Mouse (Mus musculus) liver, adult (tissue): ENCODE data around the gene Sh3pxd2a.

Experiments used
- GATA4 ChIP-seq: IDR thresholded peaks from 2 replicates; pipeline ENCODE4 v1.6.1; 2014; ENCODE audit warnings: mild to moderate bottlenecking, low read length; ENCODE audit not compliant: insufficient replicate concordance

Gene Sh3pxd2a

DNA sequence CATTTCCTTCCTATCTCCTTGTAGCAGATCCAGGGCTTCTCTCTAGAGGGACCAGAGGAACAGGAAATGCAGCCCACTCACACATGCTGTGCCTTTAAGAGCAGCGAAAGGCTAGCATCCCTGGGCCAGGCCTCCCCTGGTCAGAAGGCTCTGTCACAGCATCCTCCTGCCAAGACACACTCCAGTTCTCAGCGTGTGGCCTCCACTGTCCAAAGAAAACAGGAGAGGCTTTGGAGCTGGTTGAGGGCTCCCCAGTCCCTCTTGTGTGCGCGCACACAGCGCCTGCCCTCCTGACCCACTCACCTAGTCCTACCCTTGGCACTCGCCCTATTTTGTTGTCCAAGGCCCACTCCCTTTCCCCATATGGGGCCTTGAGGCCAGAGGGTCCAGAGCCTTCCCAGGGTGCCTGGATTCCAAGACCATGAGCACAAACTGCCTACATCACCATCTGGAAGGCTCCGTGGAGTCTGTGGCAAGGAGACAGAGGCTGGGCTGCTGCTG lies 171.7 kb downstream of the Sh3pxd2a start:
- no peak for TF ChIP-seq GATA4

DNA sequence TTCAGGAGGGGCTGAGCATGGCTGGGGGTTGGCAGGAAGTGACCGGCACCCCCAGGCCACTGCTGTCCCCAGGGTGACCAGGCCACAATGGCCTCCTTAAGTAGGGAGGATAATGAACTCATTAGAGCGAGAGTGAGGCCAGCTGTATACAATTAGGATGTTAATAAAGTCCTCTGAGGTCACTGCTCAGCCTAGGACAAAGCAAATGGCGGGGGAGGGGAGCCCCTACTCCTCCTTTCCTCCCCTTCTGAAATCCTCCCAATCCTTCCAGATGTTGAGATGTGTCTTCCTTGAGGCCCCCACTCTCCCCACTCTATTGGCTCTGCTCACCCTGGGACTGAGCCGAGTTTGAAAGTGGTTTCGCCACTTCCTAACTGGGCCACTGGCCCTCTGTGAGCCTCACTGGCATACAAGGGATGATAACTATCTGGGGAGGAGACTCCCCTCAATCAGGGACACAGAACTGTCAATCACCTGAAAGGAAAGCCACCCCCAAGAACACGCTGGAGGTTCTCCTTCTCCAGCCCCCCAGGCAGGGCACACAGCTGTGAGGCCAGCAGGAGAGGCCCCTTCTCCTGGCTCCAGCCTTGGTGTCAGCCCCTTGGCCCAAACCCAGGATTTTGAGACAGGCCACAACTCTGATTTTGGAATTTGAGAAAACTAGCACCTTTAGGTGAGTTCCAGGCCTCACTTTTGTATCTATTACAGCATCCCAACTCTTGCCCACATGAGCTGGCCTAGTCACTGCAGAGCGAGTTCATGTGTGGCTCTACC lies 172.7 kb downstream of the Sh3pxd2a start:
- no peak for TF ChIP-seq GATA4

DNA sequence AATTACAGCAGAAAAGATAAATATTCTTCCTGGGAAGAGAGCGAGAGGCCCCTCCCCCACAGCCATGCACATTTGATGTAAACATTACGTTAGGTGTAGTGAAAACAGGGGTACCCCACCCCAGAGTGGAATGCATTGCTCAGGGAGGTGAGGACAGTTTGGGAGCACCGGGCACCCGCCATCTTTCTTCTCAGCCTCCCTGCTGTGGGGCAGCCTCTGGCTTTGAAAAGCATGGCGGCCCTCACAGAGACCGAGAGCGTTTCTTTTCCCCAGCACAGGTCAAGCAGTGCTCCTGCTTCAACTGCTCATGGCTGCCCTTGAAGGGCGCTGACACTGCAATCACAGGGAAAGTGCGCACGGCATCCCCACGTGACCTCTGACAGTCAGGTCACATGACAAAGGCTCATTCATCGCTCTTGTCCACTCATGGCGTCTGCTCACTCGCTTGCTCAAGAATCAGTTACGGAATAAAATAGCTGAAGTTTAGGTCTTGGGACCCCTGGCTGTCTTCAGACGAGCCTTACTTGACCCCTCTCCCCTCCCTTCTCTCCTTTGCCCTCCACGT lies 177.2 kb downstream of the Sh3pxd2a start:
- TF ChIP-seq GATA4: no peak

DNA sequence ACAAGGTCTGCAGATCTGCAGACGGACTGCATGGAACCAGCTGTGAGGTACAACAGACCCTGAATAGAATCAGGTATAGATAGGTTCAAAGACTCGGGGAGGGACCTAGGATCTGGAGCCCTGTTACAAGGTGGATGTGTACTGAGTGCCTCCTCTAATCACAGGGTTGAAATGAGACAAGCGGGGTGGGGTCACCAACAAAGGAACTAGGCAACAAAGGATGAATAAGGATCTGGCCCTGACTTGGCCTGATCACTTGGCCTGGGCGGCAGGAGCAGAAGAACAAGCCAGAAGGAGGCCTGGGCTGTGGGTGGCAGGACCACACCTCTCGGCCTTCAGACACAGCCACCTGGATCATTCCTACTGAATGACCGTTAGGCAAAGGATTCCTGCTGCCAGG lies 178.6 kb downstream of the Sh3pxd2a start:
- TF ChIP-seq GATA4: no peak

DNA sequence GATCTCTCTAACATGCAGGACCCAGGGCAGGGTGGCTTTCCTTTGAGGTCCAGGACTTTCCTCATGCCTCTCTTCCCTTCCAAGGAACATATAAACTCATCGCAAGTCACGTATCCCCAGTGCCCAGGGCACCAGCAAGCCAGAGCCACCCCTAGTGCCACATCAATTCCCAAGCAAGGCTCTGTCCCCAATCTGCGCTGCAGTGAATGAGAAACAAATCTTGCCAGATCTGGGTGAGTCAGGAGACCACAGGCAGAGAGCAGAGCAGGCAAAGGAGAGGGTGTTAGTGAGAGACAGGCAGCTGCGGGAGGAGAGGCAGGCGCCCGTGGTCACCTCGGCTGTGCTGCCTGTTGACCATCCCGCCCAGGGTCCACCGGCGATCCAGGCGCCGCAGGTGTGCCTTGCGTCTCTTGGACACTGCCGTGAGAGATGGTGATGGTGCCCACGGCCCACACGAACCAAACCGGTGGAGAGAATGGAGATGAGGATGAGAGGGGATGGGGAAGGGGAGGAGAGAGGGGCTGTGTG lies 181.4 kb downstream of the Sh3pxd2a start:
- TF ChIP-seq GATA4: no peak

- TF ChIP-seq GATA4: no peak
Measured at GRCm38 (mm10) chr19:47282050-47282454, 182.1 kb downstream of the Sh3pxd2a start.

DNA sequence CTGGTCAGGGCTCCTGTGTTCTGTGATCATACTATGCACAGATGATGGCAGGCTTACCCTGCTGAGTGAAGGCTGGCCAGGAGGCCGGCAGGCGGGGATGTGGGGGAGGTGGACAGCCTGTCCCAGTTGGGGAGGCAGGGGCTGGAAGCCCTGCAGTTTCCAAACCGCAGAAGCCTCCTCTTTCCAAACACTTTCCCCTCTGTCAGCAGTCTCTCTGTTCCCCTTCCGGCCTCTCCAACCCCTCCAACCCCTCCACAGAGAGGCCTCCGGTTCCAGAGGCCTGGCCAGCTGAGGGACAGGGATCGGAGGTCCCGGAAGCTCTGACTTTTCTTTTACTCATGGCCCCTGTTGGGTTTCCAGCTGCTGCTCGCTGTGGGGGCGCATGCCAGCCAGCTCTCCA lies 183.3 kb downstream of the Sh3pxd2a start:
- no peak for TF ChIP-seq GATA4

GRCm38 (mm10) chr19:47279788-47280532 lies 184.2 kb downstream of the Sh3pxd2a start:
- TF ChIP-seq GATA4: no peak

DNA sequence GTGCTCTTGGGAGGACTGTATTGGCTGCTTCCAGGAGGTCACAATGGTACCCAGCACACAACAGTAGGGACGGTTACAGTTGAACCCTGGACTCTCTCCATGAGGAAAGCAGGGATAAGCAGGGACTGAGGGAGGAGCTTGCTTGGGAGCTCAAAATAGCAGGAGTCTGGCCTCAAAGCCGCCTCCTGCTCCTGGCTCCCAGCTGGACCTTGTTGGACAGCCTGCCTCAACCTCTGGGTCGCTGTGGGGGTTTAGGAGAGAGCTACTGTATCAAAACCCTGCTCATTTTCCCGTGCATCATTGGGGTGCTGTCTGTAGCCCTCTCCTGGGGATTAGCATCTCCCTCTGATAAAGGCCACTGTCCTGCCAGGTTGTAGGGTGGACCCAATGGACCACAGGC lies 184.8 kb downstream of the Sh3pxd2a start:
- no peak for TF ChIP-seq GATA4

DNA sequence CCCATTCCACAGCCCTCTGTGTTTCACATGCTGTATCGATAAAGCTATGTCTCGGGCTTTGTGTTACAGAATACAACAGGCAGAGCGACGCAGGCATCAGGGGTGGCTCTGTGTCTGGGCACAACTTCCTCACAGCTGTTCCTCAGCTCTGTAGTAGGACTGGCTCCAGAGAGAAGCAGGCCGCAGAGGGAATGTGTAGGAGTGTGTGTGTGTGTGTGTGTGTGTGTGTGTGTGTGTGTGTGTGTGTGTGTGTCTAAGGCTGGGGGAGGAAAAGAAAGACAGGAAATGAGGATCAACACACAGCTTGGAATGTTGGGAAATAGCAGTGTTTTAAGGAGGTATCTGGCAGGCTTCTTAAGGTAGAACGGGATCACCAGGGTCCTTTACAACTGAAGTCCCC lies 187.5 kb downstream of the Sh3pxd2a start:
- 0 out of 2 replicates have a peak, but pooled peaks have one; percentile 34 for TF ChIP-seq GATA4

DNA sequence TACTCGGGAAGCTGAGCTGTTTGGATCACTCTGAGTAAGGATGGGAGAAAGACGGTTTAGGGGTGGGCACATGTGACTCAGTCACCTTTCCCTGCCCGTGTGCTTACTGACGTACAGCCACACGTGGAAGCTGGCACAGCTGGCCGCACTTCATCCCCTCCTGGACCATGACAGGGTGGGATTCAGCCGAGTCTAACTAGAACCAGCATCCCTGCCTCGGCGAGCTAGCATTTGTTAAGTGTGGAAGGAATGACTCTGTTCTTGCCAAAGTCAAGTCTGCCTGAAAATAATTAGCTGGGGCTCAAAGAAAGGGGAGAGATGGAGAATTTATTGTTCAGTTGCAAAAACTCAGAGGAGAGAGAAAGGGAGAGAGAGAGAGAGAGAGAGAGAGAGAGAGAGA lies 193.7 kb downstream of the Sh3pxd2a start:
- TF ChIP-seq GATA4: no peak

GRCm38 (mm10) chr19:47269729-47270128 lies 194.5 kb downstream of the Sh3pxd2a start:
- no peak for TF ChIP-seq GATA4

DNA sequence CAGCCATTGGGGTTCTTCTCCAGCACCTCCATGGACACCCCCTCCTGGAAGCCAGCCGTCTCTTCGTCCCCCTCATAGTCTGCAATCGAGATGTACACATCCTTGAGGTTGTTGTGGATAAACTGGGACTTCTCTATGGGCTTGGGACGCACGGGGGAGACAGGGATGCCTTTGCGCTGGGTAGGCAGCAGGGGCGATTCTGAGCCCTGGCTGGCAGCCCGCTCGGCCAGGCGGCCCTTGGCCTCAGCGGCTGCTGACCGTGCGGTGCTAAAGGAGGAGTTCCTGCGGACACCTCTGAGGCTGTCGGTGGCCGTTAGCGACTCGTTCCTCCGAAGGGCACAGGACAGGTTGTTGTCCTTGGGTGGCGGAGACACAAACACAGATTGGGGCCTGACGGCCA lies 197.1 kb downstream of the Sh3pxd2a start:
- TF ChIP-seq GATA4: no peak

GRCm38 (mm10) chr19:47266070-47266801 lies 198.0 kb downstream of the Sh3pxd2a start:
- peak; percentile 59; the same call in 1 of the 2 replicates for TF ChIP-seq GATA4
